Comparison of ENCODE assay signal across 9 mouse cellular contexts in genomic region chr11:61410129-61410528, GRCm38 (mm10). TPM values are rescaled to one million over a fixed set of nuclear protein-coding genes. Genes with fewer than 3 reads are reported as not detected.
DNase-seq lines count a peak whose midpoint lies in the region; ATAC-seq and TF ChIP-seq lines count a peak whose summit lies in the region.
"Had no signal": no experiment of that assay in that cellular context is flagged by ENCODE, and none has a peak within 500 bp of the region (broad histone marks: within the 10 kb centered on the region; RNA-seq: fewer than 3 reads in every experiment).

No protein-coding gene starts in this region.

- H3K4me1 ChIP-seq in heart, embryonic 12.5 days (replicated peaks), result no peaks in the 10 kb centered on the region
- no peaks in the 10 kb centered on the region for H3K4me1 ChIP-seq in kidney, adult 2 months (ENCODE audit: control insufficient read depth, insufficient read depth, low read length)
- H3K4me1 ChIP-seq in limb, embryonic 11.5 days (ENCODE audit: control insufficient read depth, insufficient read depth, low read length), result no peaks in the 10 kb centered on the region

- no peaks in the 10 kb centered on the region for H3K36me3 ChIP-seq in heart, embryonic 12.5 days
- no peaks in the 10 kb centered on the region for H3K36me3 ChIP-seq in kidney, adult 2 months (ENCODE audit: control insufficient read depth, insufficient read depth, low read length)
- H3K36me3 ChIP-seq in limb, embryonic 11.5 days (ENCODE audit: control insufficient read depth, insufficient read depth, low read length), result no peaks in the 10 kb centered on the region

- no peak for TF ChIP-seq POLR2A in kidney, adult 2 months (IDR thresholded peaks at IDR 0.05; ENCODE audit: low read depth, low read length)

- H3K27me3 ChIP-seq in heart, embryonic 12.5 days (replicated peaks), result no peaks in the 10 kb centered on the region
- H3K27me3 ChIP-seq in kidney, adult 2 months (replicated peaks; ENCODE audit: control insufficient read depth, insufficient read depth, low read length), result no peaks in the 10 kb centered on the region
- no peaks in the 10 kb centered on the region for H3K27me3 ChIP-seq in limb, embryonic 11.5 days (ENCODE audit: control insufficient read depth, insufficient read depth, low read length)

- no peak for ATAC-seq in heart, embryonic 12.5 days (ENCODE audit: insufficient number of reproducible peaks, low FRiP score)
- no peak for ATAC-seq in limb, embryonic 11.5 days (ENCODE audit: insufficient number of reproducible peaks, low FRiP score, low TSS enrichment, low read depth)

- WGBS in heart, embryonic 12.5 days, result 0% methylated on average over 1 of the region's 1 CpGs
- WGBS in kidney, adult 2 months, result 0% methylated on average over 1 of the region's 1 CpGs
- WGBS in limb, embryonic 11.5 days, result 0% methylated on average over 1 of the region's 1 CpGs

- DNase-seq in heart, adult 18-20 months, result peak; percentile 80 to 97
- peak; percentile 65 to 68 for DNase-seq in adrenal gland, postnatal 4 days (ENCODE audit: low spot score in 2 of 2)
- peak; percentile 39 for DNase-seq in fibroblast of lung, adult 2 months (ENCODE audit: low read depth)
- peak; percentile 91 for DNase-seq in kidney, adult 2 months
- peak; percentile 95 for DNase-seq in limb, embryonic 11.5 days (ENCODE audit: low spot score)
- peak; percentile 91 for DNase-seq in ovary, postnatal 14 days (ENCODE audit: low spot score)
- DNase-seq in thymus, postnatal 10 days (ENCODE audit: low spot score in 2 of 2), result peak; percentile 43 to 76

- peaks cover under 1% of the 10 kb centered on the region; the same call in 1 of the 2 replicates for H3K9me3 ChIP-seq in heart, embryonic 12.5 days (replicated peaks)
- no peaks in the 10 kb centered on the region for H3K9me3 ChIP-seq in limb, embryonic 11.5 days (ENCODE audit: control insufficient read depth, low read length)

- no peak overlapping the region for H3K9ac ChIP-seq in heart, embryonic 12.5 days
- no peak overlapping the region for H3K9ac ChIP-seq in limb, embryonic 11.5 days (ENCODE audit: low read length)

- H3K4me3 ChIP-seq in heart, embryonic 12.5 days, result no peak overlapping the region
- H3K4me3 ChIP-seq in kidney, adult 2 months (ENCODE audit: insufficient read depth, low read depth, low read length), result no peak overlapping the region
- no peak overlapping the region for H3K4me3 ChIP-seq in limb, embryonic 11.5 days (ENCODE audit: low read depth, low read length)

- TF ChIP-seq CTCF in kidney, adult 2 months (conservative IDR thresholded peaks at IDR 0.05; ENCODE audit: insufficient read depth, insufficient read length, low read depth, low read length), result peak; percentile 97

- H3K27ac ChIP-seq in heart, embryonic 12.5 days (ENCODE audit: poor library complexity, severe bottlenecking), result no peak overlapping the region
- H3K27ac ChIP-seq in kidney, adult 2 months (ENCODE audit: insufficient read depth, low read depth, low read length), result no peak overlapping the region
- H3K27ac ChIP-seq in limb, embryonic 11.5 days (replicated peaks; ENCODE audit: low read depth, low read length), result no peak overlapping the region

- no peak overlapping the region for H3K4me2 ChIP-seq in heart, embryonic 12.5 days
- H3K4me2 ChIP-seq in limb, embryonic 11.5 days (ENCODE audit: low read depth, severe bottlenecking), result no peak overlapping the region

RNA-seq across cellular contexts. Expression of gene Slc47a1, which starts 32.0 kb away (rescaled TPM):
- total RNA-seq in heart, adult 18-20 months (2021), result 10 to 100 TPM; 23.6 to 26.1 TPM
- 26.1 and 27.4 TPM in 2 replicates for polyA plus RNA-seq in heart, embryonic 12.5 days (2016; fragmentation: Nextera tagmentation; extraction: Ambion mirVana)
- 10 to 100 TPM in 1 of 2 experiments, 1 to 10 TPM in 1; 5.3 to 11.5 TPM for total RNA-seq in adrenal gland, postnatal 4 days (2021)
- polyA plus RNA-seq in kidney, adult 2 months (2012; rRNA removed), result 395 and 444 TPM in 2 replicates
- 0.05 TPM in 1 of 2 replicates, not detected in the other for polyA plus RNA-seq in limb, embryonic 11.5 days (2014; fragmentation: Nextera tagmentation; extraction: Ambion mirVana)
- polyA plus RNA-seq: neural tube, embryonic 14.5 days had no signal

RNA-seq across cellular contexts. Expression of gene Rnf112, which starts 43.8 kb away (rescaled TPM):
- under 1 TPM in 1 of 2 experiments, not detected in 1; 0.15 TPM for total RNA-seq in heart, adult 18-20 months (2021)
- 0.17 and 0.42 TPM in 2 replicates for polyA plus RNA-seq in heart, embryonic 12.5 days (2016; fragmentation: Nextera tagmentation; extraction: Ambion mirVana)
- 1 to 10 TPM; 2.9 to 4.1 TPM for total RNA-seq in adrenal gland, postnatal 4 days (2021)
- polyA plus RNA-seq in kidney, adult 2 months (2012; rRNA removed), result 0.08 and 0.10 TPM in 2 replicates
- polyA plus RNA-seq in limb, embryonic 11.5 days (2014; fragmentation: Nextera tagmentation; extraction: Ambion mirVana), result 0.13 TPM in 1 of 2 replicates, not detected in the other

Comparison
In these comparisons a context has a peak if more than half of its experiments do, and no peak if none do; other contexts are left out.
1. DNase-seq: peak in every context shown above with its lines; median percentile 95 in limb, embryonic 11.5 days; 91 in kidney, adult 2 months; 91 in ovary, postnatal 14 days; 88 in heart, adult 18-20 months; 66 in adrenal gland, postnatal 4 days; 60 in thymus, postnatal 10 days; 39 in fibroblast of lung, adult 2 months.
2. RNA of gene Slc47a1, which starts 32.0 kb away (polyA plus RNA-seq): 395 to 444 TPM in kidney, adult 2 months and 26.1 to 27.4 TPM in heart, embryonic 12.5 days; 0.05 TPM in limb, embryonic 11.5 days; every median in the first group is over 10 times any median in the second.